1 mouse cellular context compared by ENCODE assay signal in genomic region chr1:133385506-133385905, GRCm38 (mm10).
TF ChIP-seq lines count a peak whose summit lies in the region.

No protein-coding gene starts in this region.

TF ChIP-seq in CH12.LX, 34 proteins besides CTCF, POLR2A, EP300 and RAD21 (continued from another document):
- TF ChIP-seq POLR2AphosphoS2 (IDR thresholded peaks at IDR 0.05; ENCODE audit: low read depth, low read length) (no peak), BHLHE40 (IDR thresholded peaks at IDR 0.05; ENCODE audit: low read depth, low read length) (no peak), USF2 (conservative IDR thresholded peaks at IDR 0.05; ENCODE audit: low read depth, low read length) (no peak), GABPA (IDR thresholded peaks at IDR 0.05; ENCODE audit: insufficient replicate concordance, low read depth, low read length) (no peak), SMC3 (IDR thresholded peaks at IDR 0.05; ENCODE audit: low read depth, low read length) (peak; percentile 92), HCFC1 (IDR thresholded peaks at IDR 0.05; ENCODE audit: low read depth, low read length) (peak; percentile 67), MAX (IDR thresholded peaks at IDR 0.05; ENCODE audit: low read length) (no peak), NELFE (IDR thresholded peaks at IDR 0.05; ENCODE audit: low read depth, low read length) (peak; percentile 42; the same call in 1 of the 2 replicates), TBP (conservative IDR thresholded peaks at IDR 0.05; ENCODE audit: low read depth, low read length) (peak; percentile 39; the same call in 1 of the 2 replicates), MYC (IDR thresholded peaks at IDR 0.05; ENCODE audit: low read depth, low read length) (no peak), ELF1 (IDR thresholded peaks at IDR 0.05; ENCODE audit: low read depth, low read length) (peak; percentile 86), JUND (conservative IDR thresholded peaks at IDR 0.05; ENCODE audit: low read depth, low read length) (no peak), MAFK (IDR thresholded peaks at IDR 0.05; ENCODE audit: insufficient replicate concordance, low read length) (no peak), SIN3A (IDR thresholded peaks at IDR 0.05; ENCODE audit: low read length) (no peak), NRF1 (IDR thresholded peaks at IDR 0.05; ENCODE audit: low read depth, low read length) (no peak)
